Mouse (Mus musculus) gastrocnemius, adult 2 months (tissue): ENCODE measurements around the gene Cebpg. TPM values are rescaled to one million over a fixed set of nuclear protein-coding genes. Genes with fewer than 3 reads are reported as not detected.

Experiments
- DNase-seq: peaks from one replicate; pipeline ENCODE4 v3.0.0; 2022
- H3K27ac ChIP-seq: fragments of 200-600 bp; 2 replicates; pipeline ENCODE4 v1.8.1; 2022; ENCODE audit warnings: mild to moderate bottlenecking
- H3K4me3 ChIP-seq: fragments of 200-600 bp; 2 replicates; pipeline ENCODE4 v1.8.1; 2022; ENCODE audit warnings: mild to moderate bottlenecking, moderate library complexity
- CTCF ChIP-seq: fragments of 200-600 bp; IDR thresholded peaks from 2 replicates; pipeline ENCODE4 v1.8.1; 2022; ENCODE audit warnings: antibody characterized with exemption, mild to moderate bottlenecking, moderate library complexity
- intact Hi-C: fragments of 180-260 bp; cut with DNase I; formaldehyde crosslinking; loops from one replicate; pipeline ENCODE4 v1.15.1; 2025
- microRNA-seq: library from miRNA; unstranded; fragments of <30 nt; microRNA quantifications from one replicate; pipeline ENCODE4 v1.2.0, GENCODE M21; 2021
- total RNA-seq, 2 experiments: library from RNA; stranded (reverse); gene quantifications; 2 replicates each; pipeline ENCODE4 v1.2.3; 2021

Cebpg gene
- total RNA-seq, 2 experiments from 2014 or later, result 41.0 to 46.0 TPM

DNA sequence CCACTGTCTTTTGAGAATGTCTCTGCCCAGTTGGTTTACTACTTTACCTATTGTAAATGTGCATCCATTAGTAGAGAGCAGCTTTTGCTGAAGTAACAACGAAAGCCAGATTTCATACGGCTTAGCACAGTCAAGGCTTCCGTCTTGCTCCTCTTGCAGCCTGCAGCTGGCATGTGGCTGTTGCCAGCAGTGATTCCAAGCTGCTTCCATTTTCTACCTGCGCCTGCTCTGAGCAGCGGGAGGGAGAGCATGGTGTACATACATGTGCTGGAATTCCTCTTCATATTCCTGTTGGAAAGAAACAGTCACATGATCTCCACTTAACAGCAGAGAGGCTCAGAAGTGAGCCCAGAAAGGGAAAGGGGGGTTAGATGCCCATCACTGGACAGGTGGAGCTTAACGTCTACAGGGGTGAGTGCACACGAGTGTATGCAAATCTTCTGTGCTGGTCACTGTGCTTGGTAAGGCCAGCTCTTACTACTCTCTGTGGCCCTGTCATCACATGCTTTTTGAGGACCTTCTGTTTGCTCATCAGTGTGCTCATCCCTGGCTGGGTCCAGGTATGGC, 53.1 kb downstream of the Cebpg start:
- Histone ChIP-seq H3K4me3 (no peak overlapping the region), H3K27ac (no peak overlapping the region)
- intact Hi-C loops, result loop anchor here (10.0 kb wide), 1 partner anchor 328 kb away; no protein-coding TSS in a partner anchor
- no peak for DNase-seq
- TF ChIP-seq CTCF, result no peak

DNA sequence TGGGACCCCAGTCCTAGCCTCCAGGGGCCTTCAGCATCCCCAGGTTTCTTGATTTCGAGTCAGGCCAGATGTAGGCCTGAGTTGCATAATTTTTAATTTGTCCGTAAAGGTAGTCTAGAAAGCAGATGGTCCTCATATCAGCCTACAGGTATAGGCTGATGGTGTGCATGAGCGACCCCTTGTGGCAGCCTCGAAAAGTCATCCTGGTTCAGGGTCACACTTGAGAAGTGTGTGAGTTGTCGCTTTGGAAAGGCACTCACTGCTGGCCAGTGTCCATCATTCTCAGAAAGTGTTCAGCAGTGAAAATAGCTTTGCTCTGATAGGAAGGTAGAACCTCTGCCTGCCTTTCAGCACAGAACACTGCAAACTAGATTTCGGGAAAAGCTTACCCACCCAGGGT, 55.5 kb downstream of the Cebpg start:
- intact Hi-C loops, result loop anchor here (10.0 kb wide), 1 partner anchor 326 kb away; no protein-coding TSS in a partner anchor
- peak; percentile 78 for TF ChIP-seq CTCF
- DNase-seq, result peak; percentile 64

More for the DNA sequence above, 55.5 kb downstream of the Cebpg start:
- no peak overlapping the region for H3K27ac ChIP-seq
- no peak overlapping the region for H3K4me3 ChIP-seq

Small RNA genes lying within 50 kb of the gene (microRNA-seq; reads per million reads assigned to microRNA genes)
- gene Gm25033, result not detected

Other genes starting within 250 kb of the Cebpg start
- gene Chst8, start 243.9 kb downstream of the Cebpg start, total RNA-seq, result under 1 TPM in 1 of 2 experiments, not detected in 1; 0.75 TPM
- gene Pepd, start 144.2 kb downstream of the Cebpg start, total RNA-seq, result 10 to 100 TPM; 24.1 to 24.3 TPM
- gene Cebpa, start 62.7 kb upstream of the Cebpg start, total RNA-seq, result 1 to 10 TPM; 3.0 to 4.2 TPM
- gene Slc7a10, start 129.8 kb upstream of the Cebpg start, total RNA-seq, result under 1 TPM; 0.31 to 0.47 TPM
- 1 to 10 TPM; 7.5 to 8.6 TPM for gene Lrp3, start 158.9 kb upstream of the Cebpg start, total RNA-seq